17 mouse cellular contexts compared by ENCODE assay signal in the genomic region with DNA sequence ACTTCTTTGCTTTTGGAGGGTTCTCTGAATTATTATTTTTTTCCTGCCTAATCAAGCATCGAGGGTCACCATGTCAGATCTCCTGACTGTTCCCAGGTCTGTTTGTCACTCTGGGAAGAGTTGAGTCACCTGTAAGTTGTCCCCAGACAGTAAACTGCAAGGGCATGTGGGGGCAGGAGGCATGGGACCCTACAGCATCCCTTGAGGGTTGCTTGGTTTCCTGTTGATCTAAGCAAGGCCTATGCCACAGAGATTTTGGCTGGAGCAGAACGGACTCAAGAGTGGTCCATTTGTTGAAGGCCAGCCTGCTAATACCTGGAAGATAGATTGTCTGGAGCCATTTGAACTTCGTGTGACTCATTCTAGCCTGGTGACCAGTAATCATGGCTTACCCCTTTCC.
"Had no signal": no experiment of that assay in that cellular context is flagged by ENCODE, and none has a peak within 500 bp of the region (broad histone marks: within the 10 kb centered on the region; RNA-seq: fewer than 3 reads in every experiment).

No protein-coding gene starts in this region.

- H3K4me3 ChIP-seq: layer of hippocampus, adult 2 months; limb, embryonic 12.5 days; limb, embryonic 15.5 days; midbrain, embryonic 12.5 days; midbrain, embryonic 15.5 days; neural tube, embryonic 12.5 days had no signal

- DNase-seq: kidney, adult 18-20 months; kidney, postnatal 25 days; layer of hippocampus, adult 9-11 months; lung, embryonic 14.5 days; right cerebral cortex, postnatal 4 days; thymus, adult 2 months; thymus, postnatal 14 days; thymus, postnatal 4 days had no signal

- H3K27me3 ChIP-seq: limb, embryonic 12.5 days; limb, embryonic 15.5 days; midbrain, embryonic 12.5 days; midbrain, embryonic 15.5 days; neural tube, embryonic 12.5 days had no signal

- H3K36me3 ChIP-seq: limb, embryonic 12.5 days; limb, embryonic 15.5 days; midbrain, embryonic 12.5 days; midbrain, embryonic 15.5 days; neural tube, embryonic 12.5 days had no signal

- H3K27ac ChIP-seq: kidney, postnatal 0 days; layer of hippocampus, adult 2 months; limb, embryonic 12.5 days; limb, embryonic 15.5 days; liver, embryonic 14.5 days; macrophage; midbrain, embryonic 12.5 days; midbrain, embryonic 15.5 days; neural tube, embryonic 12.5 days had no signal

- H3K4me1 ChIP-seq: limb, embryonic 15.5 days; midbrain, embryonic 12.5 days; midbrain, embryonic 15.5 days had no signal
